In the genomic region with DNA sequence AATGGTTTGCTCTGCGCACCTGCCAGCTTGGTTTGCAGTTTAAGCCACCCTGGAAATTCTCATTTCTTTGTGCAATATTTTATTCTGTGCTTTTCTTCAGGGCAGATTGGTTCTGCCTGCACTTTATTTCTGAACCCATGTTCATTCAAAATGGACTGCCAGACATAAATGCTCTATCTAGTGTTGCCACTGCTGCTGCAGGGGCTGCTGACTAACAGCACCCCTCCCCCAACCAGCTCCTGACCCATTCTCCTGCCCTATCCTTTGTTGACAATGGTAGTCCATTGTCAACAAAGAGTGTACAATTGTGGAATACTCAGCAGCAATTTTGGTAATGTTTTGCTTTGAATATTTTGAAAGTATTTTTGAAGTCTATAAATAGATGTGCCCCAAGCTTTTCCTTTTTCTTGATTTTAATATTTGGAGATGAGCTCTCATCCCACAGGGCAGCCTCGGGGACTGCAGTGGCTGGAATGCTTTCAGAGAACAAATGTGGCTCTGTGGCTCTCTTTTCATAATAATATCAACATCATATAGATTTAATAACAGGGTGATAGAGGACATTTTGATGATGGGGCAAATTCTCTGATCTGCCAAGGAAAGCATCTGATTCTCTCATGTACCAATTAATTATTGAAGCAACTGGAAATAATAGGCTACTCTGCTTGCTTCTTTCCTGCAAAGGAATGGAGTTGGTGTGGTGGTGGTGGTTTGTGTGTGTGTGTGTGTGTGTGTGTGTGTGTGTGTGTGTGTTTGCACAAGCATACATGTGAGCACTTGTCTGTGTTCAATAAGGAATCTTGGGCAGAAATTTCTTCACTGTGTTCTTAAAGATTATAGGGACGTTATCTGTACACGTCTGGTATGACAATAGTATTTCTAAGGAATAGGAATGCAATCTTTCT, we compare ENCODE assay signal across 13 mouse cellular contexts.
A peak's percentile ranks its signal among the peaks of the same experiment; 100 is the strongest.
DNase-seq lines count a peak whose midpoint lies in the region; ATAC-seq lines count a peak whose summit lies in the region.
"Had no signal": no experiment of that assay in that cellular context is flagged by ENCODE, and none has a peak within 500 bp of the region (broad histone marks: within the 10 kb centered on the region; RNA-seq: fewer than 3 reads in every experiment).

No protein-coding gene starts in this region.

- peak; percentile 3 for DNase-seq in right cerebral cortex, postnatal 4 days
- DNase-seq in right cerebral cortex, adult 18-20 months, result no peak
- no peak for DNase-seq in hindbrain, embryonic 10.5 days (ENCODE audit: low spot score)
- DNase-seq in retina, postnatal 1 day, result peak; percentile 51
- no peak for DNase-seq in spleen, adult 12 weeks (ENCODE audit: low spot score)
- DNase-seq in ovary, postnatal 36 days (ENCODE audit: low spot score), result no peak
- DNase-seq in layer of hippocampus, adult 9-10 months (ENCODE audit: low spot score), result no peak
- DNase-seq: gastrocnemius, postnatal 36 days; layer of hippocampus, adult 9-11 months; liver, postnatal 0 days; thymus, adult 18-20 months had no signal

- H3K9me3 ChIP-seq in hindbrain, embryonic 10.5 days, result no peaks in the 10 kb centered on the region
- H3K9me3 ChIP-seq in midbrain, embryonic 13.5 days, result no peaks in the 10 kb centered on the region
- H3K9me3 ChIP-seq: limb, embryonic 13.5 days had no signal

- H3K36me3 ChIP-seq in hindbrain, embryonic 10.5 days, result no peaks in the 10 kb centered on the region
- no peaks in the 10 kb centered on the region for H3K36me3 ChIP-seq in midbrain, embryonic 13.5 days
- H3K36me3 ChIP-seq: limb, embryonic 13.5 days had no signal

- H3K9ac ChIP-seq in midbrain, embryonic 13.5 days (replicated peaks), result peak overlapping the region; percentile 49
- H3K9ac ChIP-seq: limb, embryonic 13.5 days; liver, postnatal 0 days had no signal

- peak; percentile 92 for ATAC-seq in midbrain, embryonic 13.5 days
- ATAC-seq: liver, postnatal 0 days had no signal

- 75% methylated on average over 4 of the region's 4 CpGs for WGBS in hindbrain, embryonic 10.5 days
- WGBS in midbrain, embryonic 13.5 days, result 58% methylated on average over 4 of the region's 4 CpGs

- H3K4me3 ChIP-seq in hindbrain, embryonic 10.5 days, result no peak overlapping the region
- no peak overlapping the region for H3K4me3 ChIP-seq in midbrain, embryonic 13.5 days (replicated peaks)
- H3K4me3 ChIP-seq: limb, embryonic 13.5 days had no signal

- H3K27me3 ChIP-seq in hindbrain, embryonic 10.5 days (ENCODE audit: insufficient read depth, poor library complexity, severe bottlenecking), result no peaks in the 10 kb centered on the region
- no peaks in the 10 kb centered on the region for H3K27me3 ChIP-seq in midbrain, embryonic 13.5 days
- H3K27me3 ChIP-seq: limb, embryonic 13.5 days had no signal

- peak overlapping the region; percentile 19 for H3K4me2 ChIP-seq in midbrain, embryonic 13.5 days (replicated peaks)
- H3K4me2 ChIP-seq: limb, embryonic 13.5 days had no signal

- H3K4me1 ChIP-seq in hindbrain, embryonic 10.5 days (replicated peaks), result 0 out of 2 replicates have a peak, but pooled peaks cover 4% of the 10 kb centered on the region
- peaks cover 20% of the 10 kb centered on the region for H3K4me1 ChIP-seq in midbrain, embryonic 13.5 days (replicated peaks)
- H3K4me1 ChIP-seq: limb, embryonic 13.5 days had no signal

- peak overlapping the region; percentile 62 for H3K27ac ChIP-seq in hindbrain, embryonic 10.5 days
- H3K27ac ChIP-seq in midbrain, embryonic 13.5 days, result peak overlapping the region; percentile 89
- H3K27ac ChIP-seq: limb, embryonic 13.5 days had no signal

Comparison
In these comparisons a context has a peak if more than half of its experiments do, and no peak if none do; other contexts are left out.
1. DNase-seq: peak in right cerebral cortex, postnatal 4 days (single experiment) and retina, postnatal 1 day (single experiment); none in right cerebral cortex, adult 18-20 months (single experiment), hindbrain, embryonic 10.5 days (single experiment), spleen, adult 12 weeks (single experiment), ovary, postnatal 36 days (single experiment) and layer of hippocampus, adult 9-10 months (single experiment).